Mouse (Mus musculus) liver, embryonic 12.5 days (tissue): ENCODE measurements at regions not wholly inside any gene's neighbourhood (a gene's known extent, or its start where the extent isn't known, plus 50 kb on each side); places are given as distances from the start of the nearest gene placed in this dataset.

Experiments used
- ATAC-seq: fragments of 200-750 bp; cut with Nextera tagmentation; 2 replicates; pipeline ENCODE4 v1.8.0; 2017; ENCODE audit warnings: moderate number of reproducible peaks, mild to moderate bottlenecking, moderate library complexity
- H3K27ac ChIP-seq: fragments of 300-500 bp; sonication (generic); 2 replicates; pipeline ENCODE4 v1.5.1; 2016; ENCODE audit warnings: mild to moderate bottlenecking
- H3K27me3 ChIP-seq: fragments of 300-500 bp; sonication (generic); replicated peaks from 2 replicates; pipeline ENCODE4 v1.6.1; 2016; ENCODE audit warnings: mild to moderate bottlenecking, moderate library complexity
- H3K36me3 ChIP-seq: fragments of 300-500 bp; sonication (generic); 2 replicates; pipeline ENCODE4 v1.6.1; 2016; ENCODE audit warnings: mild to moderate bottlenecking, moderate library complexity
- H3K4me1 ChIP-seq: fragments of 300-500 bp; sonication (generic); 2 replicates; pipeline ENCODE4 v1.6.1; 2016
- H3K4me2 ChIP-seq: fragments of 300-500 bp; sonication (generic); 2 replicates; pipeline ENCODE4 v1.6.1; 2016; ENCODE audit warnings: mild to moderate bottlenecking, moderate library complexity
- H3K4me3 ChIP-seq: fragments of 300-500 bp; sonication (generic); 2 replicates; pipeline ENCODE4 v1.5.1; 2016; ENCODE audit warnings: mild to moderate bottlenecking, moderate library complexity
- H3K9ac ChIP-seq: fragments of 300-500 bp; sonication (generic); 2 replicates; pipeline ENCODE4 v1.6.1; 2016; ENCODE audit warnings: mild to moderate bottlenecking, moderate library complexity
- H3K9me3 ChIP-seq: fragments of 300-500 bp; sonication (generic); replicated peaks from 2 replicates; pipeline ENCODE4 v1.6.1; 2016; ENCODE audit warnings: mild to moderate bottlenecking, moderate library complexity
- WGBS: fragments of 180-500 bp; shearing (Covaris S2); methylation state at CpG from one replicate; pipeline ENCODE4 v1.1.7; 2016; ENCODE audit not compliant: insufficient replicate concordance; 5-methylcytosine and 5-hydroxymethylcytosine counted together

GRCm38 (mm10) chr13:71064590-71065307 lies 223.1 kb upstream of the Adamts16 start:
- 60% methylated on average over 8 of the region's 8 CpGs for WGBS
- H3K36me3 ChIP-seq: no peaks in the 10 kb centered on the region
- H3K4me1 ChIP-seq: no peaks in the 10 kb centered on the region
- no peak overlapping the region for H3K4me3 ChIP-seq
- no peak overlapping the region for H3K4me2 ChIP-seq
- no peak overlapping the region for H3K9ac ChIP-seq
- no peaks in the 10 kb centered on the region for H3K27me3 ChIP-seq
- H3K9me3 ChIP-seq: no peaks in the 10 kb centered on the region
- ATAC-seq: no peak
- no peak overlapping the region for H3K27ac ChIP-seq

- H3K27me3 ChIP-seq: no peaks in the 10 kb centered on the region
- H3K36me3 ChIP-seq: no peaks in the 10 kb centered on the region
- 77% methylated on average over 21 of the region's 21 CpGs for WGBS
- no peak overlapping the region for H3K4me3 ChIP-seq
- no peaks in the 10 kb centered on the region for H3K4me1 ChIP-seq
- H3K4me2 ChIP-seq: no peak overlapping the region
- H3K27ac ChIP-seq: no peak overlapping the region
- H3K9ac ChIP-seq: no peak overlapping the region
- no peaks in the 10 kb centered on the region; the same call in 1 of the 2 replicates for H3K9me3 ChIP-seq
- no peak for ATAC-seq
Measured at GRCm38 (mm10) chr13:71053361-71054264, 212.0 kb upstream of the Adamts16 start.

DNA sequence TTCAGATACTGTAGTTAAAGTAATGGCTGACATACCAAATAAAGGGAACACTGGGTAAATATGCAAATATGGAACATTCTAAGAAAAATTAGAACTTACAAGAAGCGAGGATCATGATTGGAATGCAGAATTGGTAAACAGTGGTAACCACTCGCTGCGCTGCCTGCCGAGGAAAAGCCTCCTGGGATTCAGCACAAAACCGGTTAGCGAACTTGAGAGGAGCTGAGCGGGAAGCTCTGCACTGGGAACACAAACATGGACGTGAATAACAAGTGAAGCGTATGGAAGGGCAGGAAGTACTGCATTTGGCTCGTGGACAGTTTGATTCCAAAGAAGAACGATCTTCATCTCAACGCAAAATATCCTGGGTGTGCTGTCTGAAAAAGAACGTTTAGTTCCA lies 209.0 kb upstream of the Adamts16 start:
- WGBS: 41% methylated on average over 13 of the region's 13 CpGs
- Histone ChIP-seq H3K9me3 (no peaks in the 10 kb centered on the region; the same call in 1 of the 2 replicates), H3K27me3 (no peaks in the 10 kb centered on the region), H3K4me1 (no peaks in the 10 kb centered on the region), H3K36me3 (no peaks in the 10 kb centered on the region), H3K4me3 (no peak overlapping the region), H3K27ac (no peak overlapping the region), H3K4me2 (no peak overlapping the region; the same call in 1 of the 2 replicates), H3K9ac (no peak overlapping the region)
- ATAC-seq: no peak

GRCm38 (mm10) chr13:71036000-71036399 lies 194.4 kb upstream of the Adamts16 start:
- Histone ChIP-seq H3K4me2 (no peak overlapping the region), H3K4me3 (no peak overlapping the region), H3K4me1 (no peaks in the 10 kb centered on the region), H3K27me3 (no peaks in the 10 kb centered on the region), H3K27ac (no peak overlapping the region), H3K36me3 (no peaks in the 10 kb centered on the region), H3K9me3 (no peaks in the 10 kb centered on the region), H3K9ac (no peak overlapping the region)
- 81% methylated on average over 8 of the region's 8 CpGs for WGBS
- ATAC-seq: no peak

GRCm38 (mm10) chr13:71034926-71035687 lies 193.5 kb upstream of the Adamts16 start:
- Histone ChIP-seq H3K27me3 (no peaks in the 10 kb centered on the region), H3K4me3 (no peak overlapping the region), H3K27ac (no peak overlapping the region), H3K9ac (no peak overlapping the region), H3K36me3 (no peaks in the 10 kb centered on the region), H3K9me3 (no peaks in the 10 kb centered on the region), H3K4me1 (no peaks in the 10 kb centered on the region), H3K4me2 (no peak overlapping the region)
- 71% methylated on average over 13 of the region's 13 CpGs for WGBS
- ATAC-seq: no peak

DNA sequence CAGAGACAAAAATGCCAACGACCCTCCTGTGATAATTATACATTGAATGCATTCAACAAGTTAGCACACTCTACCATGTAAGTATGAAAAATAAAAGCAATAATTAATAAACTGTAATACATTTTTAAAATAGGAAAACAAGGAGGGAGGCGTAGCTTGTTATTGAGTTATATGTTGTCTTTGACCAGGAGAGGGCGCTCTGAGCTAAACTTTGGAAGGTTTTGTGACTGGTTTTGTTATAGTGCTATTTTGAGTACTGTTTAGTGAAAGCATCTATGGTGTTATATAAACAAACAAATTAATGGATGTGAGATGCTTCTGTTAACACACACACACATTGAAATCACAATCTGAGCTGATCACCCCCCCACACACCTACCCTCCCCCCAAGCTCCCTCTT lies 166.6 kb upstream of the Adamts16 start:
- Histone ChIP-seq H3K4me3 (no peak overlapping the region), H3K27ac (no peak overlapping the region), H3K9me3 (no peaks in the 10 kb centered on the region), H3K4me1 (no peaks in the 10 kb centered on the region), H3K27me3 (no peaks in the 10 kb centered on the region), H3K36me3 (no peaks in the 10 kb centered on the region), H3K9ac (no peak overlapping the region), H3K4me2 (no peak overlapping the region)
- WGBS: 17% methylated on average over 3 of the region's 3 CpGs
- no peak for ATAC-seq

DNA sequence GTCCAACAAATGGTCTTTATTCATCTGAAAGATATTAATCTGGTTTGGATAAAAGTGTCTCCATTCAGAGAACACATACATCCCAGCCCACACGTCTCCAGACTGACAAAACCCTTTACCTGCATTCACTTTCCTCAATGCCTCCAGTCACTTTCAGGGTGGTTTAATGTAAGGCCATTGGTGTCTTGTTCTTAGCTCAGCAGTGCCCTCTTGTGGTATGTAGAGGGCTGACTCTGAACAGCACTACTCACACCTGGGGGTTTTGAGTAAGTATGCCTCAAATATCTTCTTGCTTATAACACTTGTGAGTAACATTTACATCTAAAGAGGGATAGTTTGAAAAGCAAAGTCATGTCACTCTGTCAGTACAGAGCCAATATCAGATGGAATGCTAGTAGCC lies 164.5 kb upstream of the Adamts16 start:
- Histone ChIP-seq H3K4me2 (no peak overlapping the region), H3K27ac (no peak overlapping the region), H3K36me3 (no peaks in the 10 kb centered on the region), H3K27me3 (no peaks in the 10 kb centered on the region), H3K9me3 (no peaks in the 10 kb centered on the region), H3K4me3 (no peak overlapping the region), H3K9ac (no peak overlapping the region), H3K4me1 (no peaks in the 10 kb centered on the region)
- WGBS: 8% methylated on average over 1 of the region's 1 CpGs
- ATAC-seq: no peak

DNA sequence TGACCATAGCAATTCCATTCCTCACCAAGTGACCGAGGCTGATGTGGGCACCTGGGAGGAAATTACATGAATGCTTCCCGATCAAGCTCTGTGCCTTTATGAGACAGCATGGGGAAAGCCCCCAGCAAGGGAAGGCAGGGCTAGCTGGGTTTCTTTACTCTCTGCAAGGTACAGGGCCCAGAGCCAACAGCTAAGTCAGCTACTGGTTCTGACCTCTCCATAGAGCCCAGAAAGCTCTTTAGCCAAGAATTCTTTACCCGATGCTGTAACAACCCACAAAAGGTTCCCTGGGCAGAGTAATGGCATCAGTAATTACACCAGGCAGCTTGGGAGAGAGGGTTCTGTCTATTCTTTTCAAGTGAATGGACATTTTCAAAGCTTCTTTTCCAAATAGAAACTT lies 161.9 kb upstream of the Adamts16 start:
- WGBS: 60% methylated on average over 3 of the region's 3 CpGs
- Histone ChIP-seq H3K27me3 (no peaks in the 10 kb centered on the region), H3K9ac (no peak overlapping the region), H3K4me1 (no peaks in the 10 kb centered on the region), H3K4me3 (no peak overlapping the region), H3K36me3 (no peaks in the 10 kb centered on the region), H3K9me3 (no peaks in the 10 kb centered on the region), H3K27ac (no peak overlapping the region), H3K4me2 (no peak overlapping the region)
- ATAC-seq: no peak

DNA sequence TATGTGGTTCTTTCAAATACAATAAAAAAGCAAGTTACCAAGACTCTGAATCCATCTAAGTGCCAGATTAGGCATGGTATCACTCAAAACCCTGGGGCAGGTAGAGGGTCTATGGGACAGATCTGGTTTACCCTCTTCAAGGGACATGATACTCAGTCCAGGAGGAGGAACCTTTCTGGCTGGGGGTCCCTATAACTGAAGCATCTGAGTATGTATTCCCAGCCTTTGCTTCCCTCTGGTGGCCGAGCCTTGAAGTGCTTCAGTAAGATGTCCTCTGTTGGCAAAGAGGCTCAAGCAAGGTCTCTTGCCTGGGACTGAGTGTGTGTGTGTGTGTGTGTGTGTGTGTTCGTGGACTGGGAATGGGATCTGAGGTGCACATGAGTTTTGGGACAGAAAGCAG lies 159.7 kb upstream of the Adamts16 start:
- no peaks in the 10 kb centered on the region for H3K27me3 ChIP-seq
- no peaks in the 10 kb centered on the region for H3K9me3 ChIP-seq
- H3K9ac ChIP-seq: no peak overlapping the region
- 7% methylated on average over 2 of the region's 2 CpGs for WGBS
- H3K4me2 ChIP-seq: no peak overlapping the region
- ATAC-seq: no peak
- no peak overlapping the region for H3K4me3 ChIP-seq
- no peaks in the 10 kb centered on the region for H3K36me3 ChIP-seq
- H3K4me1 ChIP-seq: no peaks in the 10 kb centered on the region
- no peak overlapping the region for H3K27ac ChIP-seq

- H3K9me3 ChIP-seq: no peaks in the 10 kb centered on the region
- H3K4me3 ChIP-seq: no peak overlapping the region
- H3K36me3 ChIP-seq: no peaks in the 10 kb centered on the region
- H3K4me2 ChIP-seq: no peak overlapping the region
- H3K9ac ChIP-seq: no peak overlapping the region
- H3K27ac ChIP-seq: no peak overlapping the region
- no peaks in the 10 kb centered on the region for H3K27me3 ChIP-seq
- WGBS: 38% methylated on average over 5 of the region's 5 CpGs
- ATAC-seq: no peak
- H3K4me1 ChIP-seq: no peaks in the 10 kb centered on the region
Measured at GRCm38 (mm10) chr13:71000422-71001008, 158.9 kb upstream of the Adamts16 start.

DNA sequence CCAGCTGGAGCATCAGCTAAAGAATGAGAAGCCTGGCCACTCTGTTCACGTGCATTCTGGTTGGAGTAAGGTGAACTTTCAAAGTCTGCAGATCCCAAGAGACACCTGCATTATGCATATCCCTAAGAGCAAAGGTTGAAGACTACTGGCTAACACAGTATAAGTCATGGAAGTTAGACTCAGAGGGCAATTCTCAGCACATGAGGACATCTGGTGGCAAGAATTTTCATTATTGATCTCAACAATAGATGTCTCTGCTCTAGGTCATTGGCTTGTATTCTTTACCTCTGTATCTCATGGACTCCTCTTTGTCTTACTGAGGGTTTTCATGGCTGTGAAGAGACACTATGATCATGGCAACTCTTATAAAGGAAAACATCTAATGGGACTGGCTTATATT lies 151.9 kb upstream of the Adamts16 start:
- Histone ChIP-seq H3K36me3 (no peaks in the 10 kb centered on the region), H3K4me3 (no peak overlapping the region), H3K27me3 (no peaks in the 10 kb centered on the region), H3K27ac (no peak overlapping the region), H3K9me3 (no peaks in the 10 kb centered on the region), H3K4me1 (no peaks in the 10 kb centered on the region), H3K9ac (no peak overlapping the region), H3K4me2 (no peak overlapping the region)
- no peak for ATAC-seq
- 46% methylated on average over 1 of the region's 1 CpGs for whole genome bisulfite sequencing
